Mouse (Mus musculus) heart, embryonic 12.5 days (tissue): ENCODE results near the gene Ctsd. TPM values are rescaled to one million over a fixed set of nuclear protein-coding genes. Genes with fewer than 3 reads are reported as not detected.

Source experiments
- ATAC-seq: fragments of 200-750 bp; cut with Nextera tagmentation; 2 replicates; pipeline ENCODE4 v1.8.0; 2017; ENCODE audit warnings: moderate TSS enrichment, moderate library complexity; ENCODE audit not compliant: insufficient number of reproducible peaks, low FRiP score
- H3K27ac ChIP-seq: fragments of 300-500 bp; sonication (generic); 2 replicates; pipeline ENCODE4 v1.5.1; 2016; ENCODE audit warnings: mild to moderate bottlenecking, moderate library complexity; ENCODE audit not compliant: poor library complexity, severe bottlenecking
- H3K27me3 ChIP-seq: fragments of 300-500 bp; sonication (generic); replicated peaks from 2 replicates; pipeline ENCODE4 v1.6.1; 2016; ENCODE audit warnings: mild to moderate bottlenecking, moderate library complexity
- H3K36me3 ChIP-seq: fragments of 300-500 bp; sonication (generic); 2 replicates; pipeline ENCODE4 v1.6.1; 2016; ENCODE audit warnings: mild to moderate bottlenecking, moderate library complexity
- H3K4me1 ChIP-seq: fragments of 300-500 bp; sonication (generic); replicated peaks from 2 replicates; pipeline ENCODE4 v1.6.1; 2016; ENCODE audit warnings: mild to moderate bottlenecking
- H3K4me2 ChIP-seq: fragments of 300-500 bp; sonication (generic); 2 replicates; pipeline ENCODE4 v1.6.1; 2016; ENCODE audit warnings: mild to moderate bottlenecking, moderate library complexity
- H3K4me3 ChIP-seq: fragments of 300-500 bp; sonication (generic); 2 replicates; pipeline ENCODE4 v1.5.1; 2016; ENCODE audit warnings: mild to moderate bottlenecking
- H3K9ac ChIP-seq: fragments of 300-500 bp; sonication (generic); 2 replicates; pipeline ENCODE4 v1.6.1; 2016; ENCODE audit warnings: mild to moderate bottlenecking, moderate library complexity
- H3K9me3 ChIP-seq: fragments of 300-500 bp; sonication (generic); replicated peaks from 2 replicates; pipeline ENCODE4 v1.6.1; 2016; ENCODE audit warnings: mild to moderate bottlenecking, moderate library complexity
- WGBS: fragments of 180-500 bp; shearing (Covaris S2); methylation state at CpG from one replicate; pipeline ENCODE4 v1.1.7; 2016; 5-methylcytosine and 5-hydroxymethylcytosine counted together
- polyA plus RNA-seq: library from polyadenylated mRNA; unstranded; fragments of >200 nt; fragmentation: Nextera tagmentation; extraction: Ambion mirVana; gene quantifications from 2 replicates; pipeline ENCODE4 v1.2.1, GENCODE M21; 2016

Gene Ctsd
- polyA plus RNA-seq, 1 experiment from 2014 or later: 436 TPM

DNA sequence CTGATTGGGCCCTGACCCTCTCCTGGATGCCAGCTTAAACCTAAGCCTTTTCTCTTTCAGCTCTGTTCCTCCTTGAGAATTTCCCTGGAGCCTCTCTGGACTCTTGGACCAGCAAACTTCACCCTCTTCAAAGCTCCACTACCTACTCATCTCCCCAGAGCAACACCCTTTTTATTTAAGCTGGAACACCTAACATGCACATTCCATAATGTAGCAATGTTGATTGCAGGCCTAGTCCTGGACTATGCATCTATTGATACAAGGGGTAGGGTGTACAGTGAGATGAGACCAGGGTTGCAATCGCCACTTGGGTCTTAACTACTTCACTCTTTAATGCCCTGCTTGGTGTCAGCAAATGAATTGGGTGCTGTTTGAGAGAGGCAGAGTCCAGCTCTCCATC lies 360 bp upstream of the Ctsd start:
- peak overlapping the region; percentile 77 for H3K4me3 ChIP-seq
- H3K36me3 ChIP-seq: peaks cover 25% of the 10 kb centered on the region
- H3K9me3 ChIP-seq: no peaks in the 10 kb centered on the region
- H3K27ac ChIP-seq: peak overlapping the region; percentile 34; the same call in 1 of the 2 replicates
- 97% methylated on average over 1 of the region's 1 CpGs for WGBS
- no peaks in the 10 kb centered on the region for H3K27me3 ChIP-seq
- ATAC-seq: no peak
- peak overlapping the region; percentile 93 for H3K4me2 ChIP-seq
- H3K4me1 ChIP-seq: peaks cover 31% of the 10 kb centered on the region
- H3K9ac ChIP-seq: no peak overlapping the region

DNA sequence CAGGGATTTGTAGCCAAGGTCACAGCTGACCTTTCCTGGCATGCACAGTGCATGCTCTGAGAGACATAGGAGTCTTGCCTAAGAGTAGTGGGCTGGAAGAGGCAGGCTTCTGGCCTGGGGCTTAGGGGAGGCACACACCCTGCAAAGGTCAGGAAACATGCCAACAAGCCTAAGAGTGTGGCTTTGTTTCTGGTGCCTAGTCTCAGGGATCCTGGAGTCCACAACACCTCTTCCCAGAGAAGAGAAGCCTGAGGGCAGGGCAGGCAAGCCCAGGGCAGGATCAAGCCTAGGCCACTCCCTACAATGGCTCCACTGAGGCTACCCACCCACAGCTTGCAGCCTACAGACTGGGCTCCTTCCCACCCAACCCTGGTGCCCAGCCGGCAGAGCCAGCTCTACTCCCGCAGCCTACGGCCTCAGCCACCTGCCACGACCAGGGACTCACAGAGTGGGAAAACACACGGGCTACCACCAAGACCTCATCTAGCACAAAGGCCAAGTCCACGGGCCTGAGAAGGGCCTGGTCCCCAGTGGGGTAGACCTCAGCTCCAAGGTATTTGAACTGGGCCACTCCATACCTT lies 1.1 kb downstream of the Ctsd start:
- peak overlapping the region; percentile 77 for H3K4me3 ChIP-seq
- peak overlapping the region; percentile 86 for H3K9ac ChIP-seq
- no peaks in the 10 kb centered on the region for H3K27me3 ChIP-seq
- peak overlapping the region; percentile 93 for H3K4me2 ChIP-seq
- H3K36me3 ChIP-seq: peaks cover 40% of the 10 kb centered on the region
- H3K27ac ChIP-seq: peak overlapping the region; percentile 74
- peaks cover 27% of the 10 kb centered on the region for H3K4me1 ChIP-seq
- 39% methylated on average over 6 of the region's 6 CpGs for WGBS
- peak; percentile 23; the same call in 1 of the 2 replicates for ATAC-seq
- H3K9me3 ChIP-seq: no peaks in the 10 kb centered on the region

DNA sequence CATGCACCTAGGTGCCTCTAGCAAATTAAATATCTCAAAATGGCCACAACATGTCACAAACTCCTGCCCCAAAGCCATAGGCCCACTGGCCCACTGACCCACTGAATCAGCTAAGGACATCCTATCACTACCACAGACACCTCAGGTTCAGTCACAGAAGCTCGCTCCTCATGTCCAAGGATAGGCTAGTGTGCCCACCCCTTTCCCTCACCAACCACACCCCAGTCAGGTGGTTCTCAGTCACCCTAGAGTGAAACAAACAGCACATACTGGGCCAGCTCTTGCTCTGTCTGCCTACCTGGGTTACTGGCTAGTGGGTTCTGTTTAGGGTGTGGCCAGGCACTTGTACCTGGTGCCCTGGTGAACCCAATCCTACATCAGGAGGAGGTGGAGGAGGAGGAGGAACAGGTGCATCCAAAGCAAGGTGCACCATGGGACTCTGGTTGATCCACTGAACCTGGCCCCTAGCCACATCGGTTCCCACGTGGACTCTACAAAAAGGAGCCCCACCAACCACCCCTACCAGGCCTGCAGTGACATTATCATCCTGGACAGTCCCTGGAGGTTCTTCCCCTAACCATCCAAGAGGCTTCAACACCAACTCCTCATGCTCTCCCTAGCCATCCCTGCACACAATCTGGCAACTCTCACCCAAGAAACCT lies 2.0 kb downstream of the Ctsd start:
- WGBS: 84% methylated on average over 3 of the region's 3 CpGs
- Histone ChIP-seq H3K27ac (peak overlapping the region; percentile 74), H3K9ac (peak overlapping the region; percentile 86)

DNA sequence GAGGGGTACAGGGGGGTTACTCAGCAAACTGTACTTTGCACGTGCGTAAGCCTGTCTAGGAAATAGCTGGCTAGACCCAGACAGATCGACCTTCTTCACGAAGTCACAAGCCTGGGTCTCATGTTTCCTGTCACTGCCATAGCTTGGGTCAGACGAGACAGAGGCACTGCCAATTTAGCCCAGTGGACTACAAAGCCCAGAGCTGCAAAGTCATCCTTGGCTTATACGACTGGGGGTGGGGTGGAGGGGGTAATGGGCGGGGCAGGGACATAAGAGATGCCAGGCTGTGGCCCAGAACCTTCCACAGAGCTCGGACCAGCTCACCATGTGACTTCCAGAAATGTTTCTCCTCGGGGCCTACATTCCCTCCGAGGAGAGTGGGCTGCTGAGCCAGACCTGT lies 3.5 kb downstream of the Ctsd start:
- H3K4me1 ChIP-seq: peaks cover 28% of the 10 kb centered on the region
- ATAC-seq: no peak
- no peak overlapping the region for H3K27ac ChIP-seq
- H3K9ac ChIP-seq: no peak overlapping the region
- H3K27me3 ChIP-seq: no peaks in the 10 kb centered on the region
- H3K4me3 ChIP-seq: no peak overlapping the region
- no peaks in the 10 kb centered on the region for H3K9me3 ChIP-seq
- H3K36me3 ChIP-seq: peaks cover 64% of the 10 kb centered on the region
- no peak overlapping the region for H3K4me2 ChIP-seq
- 78% methylated on average over 10 of the region's 10 CpGs for WGBS

More for the DNA sequence above, 2.0 kb downstream of the Ctsd start:
- peaks cover 48% of the 10 kb centered on the region for H3K36me3 ChIP-seq
- peak overlapping the region; percentile 93 for H3K4me2 ChIP-seq
- peaks cover 27% of the 10 kb centered on the region for H3K4me1 ChIP-seq
- no peak for ATAC-seq
- H3K4me3 ChIP-seq: peak overlapping the region; percentile 77
- no peaks in the 10 kb centered on the region for H3K9me3 ChIP-seq
- no peaks in the 10 kb centered on the region for H3K27me3 ChIP-seq

DNA sequence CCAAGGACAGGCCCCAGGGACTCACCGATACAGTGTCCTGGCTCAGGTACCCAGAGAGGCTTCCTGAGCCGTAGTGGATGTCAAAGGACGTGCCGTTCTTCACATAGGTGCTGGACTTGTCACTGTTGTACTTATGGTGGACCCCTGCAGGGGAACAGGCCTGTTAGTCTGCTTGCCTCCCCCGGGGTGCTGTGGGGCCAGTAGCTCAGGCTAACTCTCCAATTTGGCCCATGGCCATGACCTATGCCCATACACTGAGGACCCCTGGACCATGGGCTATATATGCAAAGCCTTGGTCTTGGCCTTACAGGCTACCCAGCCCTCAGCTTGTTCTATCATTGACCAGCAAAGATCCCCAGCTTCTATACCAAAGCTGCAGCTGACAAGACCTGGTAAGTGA lies 5.3 kb downstream of the Ctsd start, which contains the start of gene Gm49369:
Gene Gm49369 (minus strand): TSS at position 101 of the 400 bp plus-strand sequence.
- no peak within 1 kb of the TSS for H3K4me2 ChIP-seq
- 94% methylated on average over 5 of the region's 5 CpGs for WGBS
- H3K36me3 ChIP-seq: peaks cover 80% of the 10 kb centered on the region
- H3K4me1 ChIP-seq: peaks cover 37% of the 10 kb centered on the region
- no peaks in the 10 kb centered on the region for H3K27me3 ChIP-seq
- no peaks in the 10 kb centered on the region for H3K9me3 ChIP-seq
- H3K9ac ChIP-seq: no peak within 1 kb of the TSS
- ATAC-seq: no peak
- H3K27ac ChIP-seq: no peak within 1 kb of the TSS
- H3K4me3 ChIP-seq: no peak within 1 kb of the TSS

DNA sequence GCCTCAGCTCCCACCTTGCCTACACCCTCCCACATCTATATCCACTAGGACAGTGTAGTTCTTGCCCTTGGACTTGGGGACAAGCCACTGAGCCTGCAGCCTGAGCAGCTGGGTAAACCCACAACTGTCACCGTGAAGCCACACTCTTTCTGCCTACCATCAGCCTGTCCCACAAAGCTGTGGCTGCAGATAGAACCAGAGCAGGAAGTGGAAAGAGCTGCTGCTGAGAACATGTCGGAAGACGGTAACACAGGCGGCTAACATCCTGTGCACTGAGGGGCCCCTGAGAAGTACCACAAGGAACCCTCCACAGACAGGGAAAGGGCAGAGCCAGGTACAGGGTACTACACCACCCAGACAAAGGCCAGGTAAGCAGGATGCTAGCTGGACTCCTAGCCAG lies 6.7 kb downstream of the Ctsd start:
- H3K9me3 ChIP-seq: no peaks in the 10 kb centered on the region
- no peak overlapping the region for H3K4me3 ChIP-seq
- peaks cover 28% of the 10 kb centered on the region for H3K4me1 ChIP-seq
- WGBS: 71% methylated on average over 4 of the region's 4 CpGs
- H3K4me2 ChIP-seq: no peak overlapping the region
- H3K27ac ChIP-seq: no peak overlapping the region
- no peak overlapping the region for H3K9ac ChIP-seq
- H3K27me3 ChIP-seq: no peaks in the 10 kb centered on the region
- ATAC-seq: no peak
- H3K36me3 ChIP-seq: peaks cover 94% of the 10 kb centered on the region

DNA sequence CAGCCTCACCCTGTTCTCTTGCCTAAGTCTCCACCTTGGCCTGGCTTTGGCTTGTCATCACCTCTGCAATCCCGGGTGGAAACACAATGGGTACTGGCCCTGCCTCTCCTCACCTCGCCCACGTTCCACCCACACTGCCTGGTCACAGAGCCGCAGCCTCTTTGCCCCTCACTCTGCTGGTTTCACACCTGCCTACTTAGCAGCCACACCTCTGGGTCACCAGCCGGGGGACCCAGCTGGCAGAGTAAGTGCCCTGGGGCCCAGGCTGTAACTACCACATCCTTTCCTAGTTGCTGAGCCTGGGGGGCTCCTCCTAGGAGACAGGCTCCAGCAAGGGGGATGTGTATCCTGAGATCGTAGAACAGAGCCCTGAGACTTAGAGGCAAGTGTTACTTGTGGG lies 8.7 kb downstream of the Ctsd start:
- no peak overlapping the region for H3K4me2 ChIP-seq
- no peaks in the 10 kb centered on the region for H3K9me3 ChIP-seq
- no peak overlapping the region for H3K4me3 ChIP-seq
- H3K4me1 ChIP-seq: peaks cover 26% of the 10 kb centered on the region
- WGBS: 58% methylated on average over 6 of the region's 6 CpGs
- ATAC-seq: no peak
- H3K9ac ChIP-seq: no peak overlapping the region; the same call in 1 of the 2 replicates
- H3K27ac ChIP-seq: no peak overlapping the region
- H3K36me3 ChIP-seq: peaks cover 93% of the 10 kb centered on the region
- H3K27me3 ChIP-seq: no peaks in the 10 kb centered on the region

DNA sequence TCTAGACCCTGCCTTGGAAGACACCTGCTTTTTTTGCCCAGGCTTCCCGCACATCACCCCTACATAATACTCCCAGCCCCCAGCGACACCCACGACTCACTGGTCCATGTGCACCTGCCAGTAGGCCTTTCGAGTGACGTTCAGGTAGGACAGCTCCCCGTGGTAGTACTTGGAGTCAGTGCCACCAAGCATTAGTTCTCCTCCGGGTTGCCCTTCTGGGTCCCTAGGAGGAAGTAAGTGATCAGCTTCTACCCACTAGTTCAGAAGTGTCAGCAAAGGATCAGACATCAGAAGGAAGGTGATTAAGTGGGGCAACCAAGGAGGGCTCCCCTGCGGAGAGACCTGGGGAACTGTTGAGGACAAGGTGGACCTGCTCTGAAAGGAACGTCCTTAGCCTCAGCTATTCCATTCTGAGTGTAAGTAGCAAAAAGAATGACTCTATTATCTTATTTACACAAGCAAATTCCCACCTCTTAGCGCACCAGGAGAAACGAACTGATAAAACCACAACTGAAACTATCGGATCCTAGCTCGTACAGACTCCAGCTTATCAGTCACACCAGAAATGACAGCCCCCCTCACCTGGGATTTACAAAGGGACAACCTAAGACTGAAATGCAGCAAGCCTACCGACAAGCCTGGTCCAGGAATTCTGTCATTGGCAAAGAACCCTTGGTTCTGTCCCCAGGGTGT lies 10.5 kb downstream of the Ctsd start:
- H3K27me3 ChIP-seq: no peaks in the 10 kb centered on the region
- H3K27ac ChIP-seq: no peak overlapping the region
- H3K9me3 ChIP-seq: no peaks in the 10 kb centered on the region
- no peak overlapping the region for H3K9ac ChIP-seq
- 69% methylated on average over 14 of the region's 14 CpGs for WGBS
- H3K36me3 ChIP-seq: peaks cover 75% of the 10 kb centered on the region
- ATAC-seq: peak; percentile 26; the same call in 1 of the 2 replicates
- peaks cover 38% of the 10 kb centered on the region for H3K4me1 ChIP-seq
- no peak overlapping the region for H3K4me3 ChIP-seq
- no peak overlapping the region for H3K4me2 ChIP-seq

DNA sequence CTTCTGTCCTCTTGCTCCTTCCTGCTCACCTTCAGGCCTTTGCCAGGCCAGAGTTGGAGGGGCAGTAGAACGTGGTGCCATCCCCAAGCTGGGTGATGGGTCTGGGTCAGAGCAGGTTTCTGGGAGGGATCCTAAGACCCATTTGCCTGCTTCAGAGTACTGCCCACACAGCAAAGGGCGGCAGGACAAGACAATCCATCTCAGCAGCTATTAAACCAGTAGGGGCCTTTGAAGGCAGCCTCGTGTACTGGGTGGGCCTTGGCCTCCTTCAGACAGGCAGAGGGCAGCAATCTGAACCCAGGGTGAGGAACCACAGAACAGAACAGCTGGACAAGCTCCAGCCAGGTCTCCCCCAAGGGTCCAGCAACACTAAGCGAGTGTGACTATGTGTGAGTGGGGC lies 11.7 kb downstream of the Ctsd start:
- ATAC-seq: no peak
- Histone ChIP-seq H3K9ac (no peak overlapping the region), H3K36me3 (peaks cover 62% of the 10 kb centered on the region)

DNA sequence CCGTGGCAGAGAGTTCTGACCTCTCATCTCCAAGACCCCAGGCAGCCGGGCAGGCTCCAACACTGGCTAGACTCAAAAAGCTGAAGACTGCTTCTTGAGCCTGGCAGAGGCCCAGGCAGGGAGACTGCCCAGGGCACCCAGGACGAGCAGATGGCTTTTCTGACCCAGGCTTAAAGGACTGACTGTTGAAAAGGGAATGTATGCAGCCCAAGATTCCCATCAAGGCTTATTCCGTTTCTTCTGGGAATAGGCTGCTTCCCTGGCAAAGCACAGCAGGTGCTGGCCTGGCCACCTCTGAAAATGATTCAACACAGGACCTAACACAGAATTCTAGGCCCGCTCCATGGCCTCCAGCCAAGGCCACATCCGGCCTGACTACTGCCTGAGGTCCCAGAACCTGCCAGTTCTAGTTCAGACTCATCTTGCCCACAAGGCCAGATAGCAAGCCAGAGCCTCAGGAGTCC lies 12.5 kb downstream of the Ctsd start:
- Histone ChIP-seq H3K27me3 (peaks cover 11% of the 10 kb centered on the region; the same call in 1 of the 2 replicates), H3K36me3 (peaks cover 54% of the 10 kb centered on the region), H3K9ac (no peak overlapping the region), H3K4me2 (no peak overlapping the region), H3K4me1 (peaks cover 51% of the 10 kb centered on the region), H3K4me3 (no peak overlapping the region), H3K27ac (no peak overlapping the region), H3K9me3 (no peaks in the 10 kb centered on the region)
- ATAC-seq: no peak
- WGBS: 80% methylated on average over 6 of the region's 6 CpGs

More for the DNA sequence above, 11.7 kb downstream of the Ctsd start:
- no peaks in the 10 kb centered on the region for H3K9me3 ChIP-seq
- 84% methylated on average over 4 of the region's 4 CpGs for WGBS
- no peak overlapping the region for H3K4me3 ChIP-seq
- no peak overlapping the region for H3K27ac ChIP-seq
- H3K4me2 ChIP-seq: no peak overlapping the region
- peaks cover 3% of the 10 kb centered on the region; the same call in 1 of the 2 replicates for H3K27me3 ChIP-seq
- peaks cover 48% of the 10 kb centered on the region for H3K4me1 ChIP-seq

DNA sequence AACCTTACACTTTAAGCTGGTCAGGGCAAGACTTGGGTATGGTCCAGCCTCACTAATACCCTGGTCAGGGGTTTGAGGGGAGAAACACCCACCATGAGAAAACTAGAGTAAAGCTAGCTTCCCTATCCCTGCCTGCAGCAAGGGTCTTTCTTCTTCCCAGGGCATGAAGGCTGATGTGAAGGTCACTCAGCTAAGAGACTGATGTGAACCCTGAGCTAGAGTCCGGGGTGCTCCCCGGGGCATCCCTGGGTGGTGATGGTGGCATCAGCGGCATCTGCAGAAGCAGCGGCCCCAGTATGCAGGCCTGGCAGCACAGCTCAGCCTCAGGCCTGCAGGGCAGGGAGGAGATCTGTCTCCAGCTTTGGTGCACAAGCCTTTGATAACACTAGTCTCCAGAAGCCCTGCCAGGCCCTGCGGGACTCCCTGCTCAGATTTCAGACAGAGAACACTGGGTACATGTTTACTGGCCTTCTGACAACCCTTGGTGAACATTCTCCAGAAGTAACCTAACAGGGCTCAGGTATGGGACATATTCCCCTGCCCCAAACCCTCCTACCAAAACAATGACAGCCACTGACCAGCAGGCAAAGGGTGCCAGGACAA lies 13.3 kb downstream of the Ctsd start:
- Histone ChIP-seq H3K27ac (0 out of 2 replicates have a peak overlapping the region, but pooled peaks have one; percentile 29), H3K4me1 (peaks cover 55% of the 10 kb centered on the region), H3K4me3 (no peak overlapping the region), H3K9me3 (no peaks in the 10 kb centered on the region), H3K27me3 (peaks cover 13% of the 10 kb centered on the region; the same call in 1 of the 2 replicates), H3K36me3 (peaks cover 46% of the 10 kb centered on the region), H3K4me2 (no peak overlapping the region), H3K9ac (0 out of 2 replicates have a peak overlapping the region, but pooled peaks have one; percentile 5)
- no peak for ATAC-seq
- WGBS: 71% methylated on average over 5 of the region's 5 CpGs
